Mouse (Mus musculus) thymus, postnatal 0 days (tissue): ENCODE data around the gene Opcml. TPM values are rescaled to one million over a fixed set of nuclear protein-coding genes. Genes with fewer than 3 reads are reported as not detected.
A peak's percentile ranks its signal among the peaks of the same experiment; 100 is the strongest.

ENCODE experiments used
- DNase-seq: peaks from one replicate; pipeline ENCODE4 v3.0.0-alpha.2; 2015; ENCODE audit warnings: low spot score
- polyA plus RNA-seq: library from polyadenylated mRNA; unstranded; fragments of >200 nt; fragmentation: Nextera tagmentation; extraction: Ambion mirVana; gene quantifications from 2 replicates; pipeline ENCODE4 v1.2.1, GENCODE M21; 2015

The Opcml gene
- polyA plus RNA-seq, 1 experiment from 2014 or later, result 10.8 TPM

- DNase-seq, result no peak
These were observed 447.9 kb downstream of the Opcml start for GRCm38 (mm10) chr9:28238450-28238849.

GRCm38 (mm10) chr9:28247742-28248503, 457.3 kb downstream of the Opcml start:
- no peak for DNase-seq

- DNase-seq, result no peak
These were observed 460.8 kb downstream of the Opcml start for GRCm38 (mm10) chr9:28251341-28251740.

- DNase-seq, result no peak
These were observed 464.7 kb downstream of the Opcml start for GRCm38 (mm10) chr9:28255128-28255904.

GRCm38 (mm10) chr9:28255905-28256268, 465.3 kb downstream of the Opcml start:
- no peak for DNase-seq

- DNase-seq, result peak; percentile 51
These were observed 470.6 kb downstream of the Opcml start for GRCm38 (mm10) chr9:28261078-28261753.

- DNase-seq, result no peak
These were observed 471.4 kb downstream of the Opcml start for GRCm38 (mm10) chr9:28262021-28262420.

GRCm38 (mm10) chr9:28262896-28263295, 472.3 kb downstream of the Opcml start:
- no peak for DNase-seq

GRCm38 (mm10) chr9:28264761-28265160, 474.2 kb downstream of the Opcml start:
- no peak for DNase-seq

- DNase-seq, result no peak
These were observed 483.2 kb downstream of the Opcml start for GRCm38 (mm10) chr9:28273816-28274215.

GRCm38 (mm10) chr9:28278555-28278954, 488.0 kb downstream of the Opcml start:
- DNase-seq, result no peak

GRCm38 (mm10) chr9:28281025-28281424, 490.4 kb downstream of the Opcml start:
- no peak for DNase-seq

- no peak for DNase-seq
These were observed 491.0 kb downstream of the Opcml start for GRCm38 (mm10) chr9:28281571-28281970.

GRCm38 (mm10) chr9:28285016-28285415, 494.4 kb downstream of the Opcml start:
- DNase-seq, result no peak

GRCm38 (mm10) chr9:28286384-28286783, 495.8 kb downstream of the Opcml start:
- no peak for DNase-seq

- no peak for DNase-seq
These were observed 496.9 kb downstream of the Opcml start for GRCm38 (mm10) chr9:28287485-28287884.

GRCm38 (mm10) chr9:28289696-28290330, 499.2 kb downstream of the Opcml start:
- no peak for DNase-seq

GRCm38 (mm10) chr9:28303659-28304058, 513.1 kb downstream of the Opcml start:
- no peak for DNase-seq

GRCm38 (mm10) chr9:28306364-28307121, 516.0 kb downstream of the Opcml start:
- no peak for DNase-seq

- DNase-seq, result no peak
These were observed 516.5 kb downstream of the Opcml start for GRCm38 (mm10) chr9:28307122-28307430.

GRCm38 (mm10) chr9:28307481-28308050, 517.0 kb downstream of the Opcml start:
- DNase-seq, result no peak
